Mouse (Mus musculus) stomach, postnatal 0 days (tissue): ENCODE results near the gene Ap3s2. TPM values are rescaled to one million over a fixed set of nuclear protein-coding genes. Genes with fewer than 3 reads are reported as not detected.

ENCODE experiments used
- ATAC-seq: fragments of 200-750 bp; cut with Nextera tagmentation; 2 replicates; pipeline ENCODE4 v1.8.0; 2017; ENCODE audit not compliant: low FRiP score, low TSS enrichment
- DNase-seq: peaks from one replicate; pipeline ENCODE4 v3.0.0-alpha.2; 2016; ENCODE audit warnings: low spot score
- H3K27ac ChIP-seq: fragments of 300-500 bp; sonication (generic); replicated peaks from 2 replicates; pipeline ENCODE4 v1.5.1; 2014; ENCODE audit warnings: mild to moderate bottlenecking, control low read depth
- H3K27me3 ChIP-seq: fragments of 300-500 bp; sonication (generic); 2 replicates; pipeline ENCODE4 v1.6.1; 2014; ENCODE audit warnings: low read length; ENCODE audit not compliant: control insufficient read depth, insufficient read depth
- H3K36me3 ChIP-seq: fragments of 300-500 bp; sonication (generic); 2 replicates; pipeline ENCODE4 v1.6.1; 2014; ENCODE audit warnings: low read length, mixed read lengths; ENCODE audit not compliant: control insufficient read depth, insufficient read depth
- H3K4me1 ChIP-seq: fragments of 300-500 bp; sonication (generic); replicated peaks from 2 replicates; pipeline ENCODE4 v1.6.1; 2014; ENCODE audit warnings: antibody characterized with exemption; ENCODE audit not compliant: control insufficient read depth, insufficient read depth
- H3K4me2 ChIP-seq: fragments of 300-500 bp; sonication (generic); replicated peaks from 2 replicates; pipeline ENCODE4 v1.6.1; 2014; ENCODE audit warnings: low read depth, mild to moderate bottlenecking, control low read depth, moderate library complexity
- H3K4me3 ChIP-seq: fragments of 300-500 bp; sonication (generic); 2 replicates; pipeline ENCODE4 v1.5.1; 2014; ENCODE audit warnings: low read depth, low read length, control low read depth
- H3K9ac ChIP-seq: fragments of 300-500 bp; sonication (generic); 2 replicates; pipeline ENCODE4 v1.6.1; 2014; ENCODE audit warnings: mild to moderate bottlenecking, low read length, control low read depth, mixed read lengths
- H3K9me3 ChIP-seq: fragments of 300-500 bp; sonication (generic); 2 replicates; pipeline ENCODE4 v1.6.1; 2016; ENCODE audit warnings: low read length; ENCODE audit not compliant: control insufficient read depth
- CTCF ChIP-seq: IDR thresholded peaks from 2 replicates; pipeline ENCODE4 v1.5.1; 2016; ENCODE audit warnings: antibody characterized with exemption, low read depth, mild to moderate bottlenecking, moderate library complexity
- EP300 ChIP-seq: optimal IDR thresholded peaks from 2 replicates; pipeline ENCODE3; 2016; ENCODE audit warnings: antibody characterized with exemption
- WGBS: fragments of 180-500 bp; shearing (Covaris S2); extraction: QIAGEN DNeasy Blood & Tissue Kit; methylation state at CpG from one replicate; pipeline ENCODE4 v1.1.7; 2014; 5-methylcytosine and 5-hydroxymethylcytosine counted together
- polyA plus RNA-seq: library from polyadenylated mRNA; unstranded; fragments of >200 nt; fragmentation: Nextera tagmentation; extraction: Ambion mirVana; gene quantifications from 2 replicates; pipeline ENCODE4 v1.2.1, GENCODE M21; 2015

The Ap3s2 gene
- polyA plus RNA-seq, 1 experiment from 2014 or later, result 17.8 TPM

GRCm38 (mm10) chr7:79871797-79872345 lies 48.6 kb downstream of the Ap3s2 start:
- WGBS, result 84% methylated on average over 6 of the region's 6 CpGs
- H3K4me2 ChIP-seq, result no peak overlapping the region
- DNase-seq, result no peak

GRCm38 (mm10) chr7:79869072-79869719 lies 51.3 kb downstream of the Ap3s2 start:
- 0 out of 2 replicates have a peak, but pooled peaks cover 2% of the 10 kb centered on the region for H3K4me1 ChIP-seq
- H3K27ac ChIP-seq, result peak overlapping the region; percentile 24; the same call in 1 of the 2 replicates
- no peak overlapping the region for H3K9ac ChIP-seq
- DNase-seq, result peak; percentile 41
- H3K4me3 ChIP-seq, result no peak overlapping the region
- no peaks in the 10 kb centered on the region for H3K36me3 ChIP-seq
- no peaks in the 10 kb centered on the region for H3K9me3 ChIP-seq
- peak; percentile 60 for ATAC-seq
- no peak overlapping the region for H3K4me2 ChIP-seq
- no peaks in the 10 kb centered on the region for H3K27me3 ChIP-seq
- TF ChIP-seq EP300 (no peak), CTCF (no peak)
- WGBS, result 29% methylated on average over 6 of the region's 6 CpGs

More at GRCm38 (mm10) chr7:79871797-79872345, 48.6 kb downstream of the Ap3s2 start:
- Histone ChIP-seq H3K4me3 (no peak overlapping the region), H3K4me1 (0 out of 2 replicates have a peak, but pooled peaks cover 2% of the 10 kb centered on the region), H3K9me3 (no peaks in the 10 kb centered on the region), H3K27ac (no peak overlapping the region), H3K9ac (no peak overlapping the region), H3K36me3 (no peaks in the 10 kb centered on the region), H3K27me3 (no peaks in the 10 kb centered on the region)
- no peak for TF ChIP-seq CTCF
- TF ChIP-seq EP300, result no peak
- no peak for ATAC-seq

GRCm38 (mm10) chr7:79868475-79868874 lies 52.0 kb downstream of the Ap3s2 start:
- peak overlapping the region; percentile 56 for H3K27ac ChIP-seq
- DNase-seq, result peak; percentile 67
- H3K4me3 ChIP-seq, result no peak overlapping the region
- ATAC-seq, result peak; percentile 77
- 55% methylated on average over 7 of the region's 7 CpGs for WGBS
- H3K4me1 ChIP-seq, result 0 out of 2 replicates have a peak, but pooled peaks cover 2% of the 10 kb centered on the region
- H3K27me3 ChIP-seq, result no peaks in the 10 kb centered on the region
- TF ChIP-seq CTCF (no peak), EP300 (no peak)
- no peak overlapping the region for H3K4me2 ChIP-seq
- H3K9ac ChIP-seq, result no peak overlapping the region
- H3K36me3 ChIP-seq, result no peaks in the 10 kb centered on the region
- H3K9me3 ChIP-seq, result no peaks in the 10 kb centered on the region

GRCm38 (mm10) chr7:79867861-79868260 lies 52.6 kb downstream of the Ap3s2 start:
- DNase-seq (no peak), ATAC-seq (no peak)
- no peak for TF ChIP-seq CTCF
- no peak for TF ChIP-seq EP300
- H3K4me2 ChIP-seq, result no peak overlapping the region
- no peak overlapping the region for H3K9ac ChIP-seq
- H3K4me3 ChIP-seq, result no peak overlapping the region
- H3K36me3 ChIP-seq, result no peaks in the 10 kb centered on the region
- H3K4me1 ChIP-seq, result 0 out of 2 replicates have a peak, but pooled peaks cover 2% of the 10 kb centered on the region
- WGBS, result 63% methylated on average over 13 of the region's 13 CpGs
- no peaks in the 10 kb centered on the region for H3K27me3 ChIP-seq
- H3K9me3 ChIP-seq, result no peaks in the 10 kb centered on the region
- H3K27ac ChIP-seq, result peak overlapping the region; percentile 56

GRCm38 (mm10) chr7:79866294-79867000 lies 54.0 kb downstream of the Ap3s2 start:
- H3K9ac ChIP-seq, result no peak overlapping the region
- ATAC-seq, result no peak
- no peak overlapping the region for H3K4me3 ChIP-seq
- 0 out of 2 replicates have a peak, but pooled peaks cover 2% of the 10 kb centered on the region for H3K4me1 ChIP-seq
- H3K27me3 ChIP-seq, result no peaks in the 10 kb centered on the region
- H3K9me3 ChIP-seq, result no peaks in the 10 kb centered on the region
- DNase-seq, result no peak
- TF ChIP-seq EP300, result no peak
- no peak for TF ChIP-seq CTCF
- H3K27ac ChIP-seq, result no peak overlapping the region
- WGBS, result 89% methylated on average over 3 of the region's 3 CpGs
- no peak overlapping the region for H3K4me2 ChIP-seq
- H3K36me3 ChIP-seq, result no peaks in the 10 kb centered on the region
